Mouse (Mus musculus): ENCODE measurements around the gene Ppm1l. TPM values are rescaled to one million over a fixed set of nuclear protein-coding genes. Genes with fewer than 3 reads are reported as not detected.

The Ppm1l gene
- polyA plus RNA-seq, 1 experiment from 2014 or later = 6.0 TPM

GRCm38 (mm10) chr3:69502527-69502926 lies 185.9 kb downstream of the Ppm1l start:
- Histone ChIP-seq H3K27ac (replicated peaks) (no peak overlapping the region), H3K27me3 (ENCODE audit: control insufficient read depth, insufficient read depth, low read length) (no peaks in the 10 kb centered on the region), H3K9me3 (ENCODE audit: control insufficient read depth, low read length) (no peaks in the 10 kb centered on the region), H3K4me1 (replicated peaks; ENCODE audit: control insufficient read depth, insufficient read depth) (0 out of 2 replicates have a peak, but pooled peaks cover 2% of the 10 kb centered on the region), H3K4me2 (replicated peaks; ENCODE audit: low read depth) (no peak overlapping the region), H3K4me3 (ENCODE audit: low read depth, low read length) (no peak overlapping the region), H3K9ac (ENCODE audit: low read length) (no peak overlapping the region), H3K36me3 (ENCODE audit: control insufficient read depth, insufficient read depth, low read length) (no peaks in the 10 kb centered on the region)
- no peak for TF ChIP-seq CTCF (IDR thresholded peaks at IDR 0.05; ENCODE audit: low read depth)
- no peak for TF ChIP-seq EP300 (optimal IDR thresholded peaks at IDR 0.05)
- DNase-seq (ENCODE audit: low spot score) = no peak
- no peak for ATAC-seq (ENCODE audit: low FRiP score, low TSS enrichment)
- WGBS = 58% methylated on average over 4 of the region's 4 CpGs

GRCm38 (mm10) chr3:69505090-69505489 lies 188.4 kb downstream of the Ppm1l start:
- DNase-seq (ENCODE audit: low spot score) (no peak), ATAC-seq (ENCODE audit: low FRiP score, low TSS enrichment) (no peak)
- Histone ChIP-seq H3K4me1 (replicated peaks; ENCODE audit: control insufficient read depth, insufficient read depth) (0 out of 2 replicates have a peak, but pooled peaks cover 2% of the 10 kb centered on the region), H3K27me3 (ENCODE audit: control insufficient read depth, insufficient read depth, low read length) (no peaks in the 10 kb centered on the region), H3K9me3 (ENCODE audit: control insufficient read depth, low read length) (no peaks in the 10 kb centered on the region), H3K4me3 (ENCODE audit: low read depth, low read length) (no peak overlapping the region), H3K36me3 (ENCODE audit: control insufficient read depth, insufficient read depth, low read length) (no peaks in the 10 kb centered on the region), H3K4me2 (replicated peaks; ENCODE audit: low read depth) (no peak overlapping the region), H3K27ac (replicated peaks) (no peak overlapping the region), H3K9ac (ENCODE audit: low read length) (no peak overlapping the region)
- TF ChIP-seq EP300 (optimal IDR thresholded peaks at IDR 0.05) (no peak), CTCF (IDR thresholded peaks at IDR 0.05; ENCODE audit: low read depth) (no peak)
- WGBS = 57% methylated on average over 7 of the region's 7 CpGs

GRCm38 (mm10) chr3:69506352-69506751 lies 189.7 kb downstream of the Ppm1l start:
- no peak overlapping the region for H3K4me2 ChIP-seq (replicated peaks; ENCODE audit: low read depth)
- TF ChIP-seq CTCF (IDR thresholded peaks at IDR 0.05; ENCODE audit: low read depth) = no peak
- TF ChIP-seq EP300 (optimal IDR thresholded peaks at IDR 0.05) = no peak
- no peaks in the 10 kb centered on the region for H3K36me3 ChIP-seq (ENCODE audit: control insufficient read depth, insufficient read depth, low read length)
- H3K27me3 ChIP-seq (ENCODE audit: control insufficient read depth, insufficient read depth, low read length) = no peaks in the 10 kb centered on the region
- no peaks in the 10 kb centered on the region for H3K9me3 ChIP-seq (ENCODE audit: control insufficient read depth, low read length)
- WGBS = 82% methylated on average over 4 of the region's 4 CpGs
- no peak overlapping the region for H3K9ac ChIP-seq (ENCODE audit: low read length)
- H3K4me3 ChIP-seq (ENCODE audit: low read depth, low read length) = no peak overlapping the region
- H3K4me1 ChIP-seq (replicated peaks; ENCODE audit: control insufficient read depth, insufficient read depth) = no peaks in the 10 kb centered on the region
- DNase-seq (ENCODE audit: low spot score) = no peak
- ATAC-seq (ENCODE audit: low FRiP score, low TSS enrichment) = no peak
- H3K27ac ChIP-seq (replicated peaks) = no peak overlapping the region

- Histone ChIP-seq H3K9ac (ENCODE audit: low read length) (no peak overlapping the region), H3K9me3 (ENCODE audit: control insufficient read depth, low read length) (no peaks in the 10 kb centered on the region), H3K36me3 (ENCODE audit: control insufficient read depth, insufficient read depth, low read length) (no peaks in the 10 kb centered on the region), H3K4me3 (ENCODE audit: low read depth, low read length) (no peak overlapping the region), H3K27me3 (ENCODE audit: control insufficient read depth, insufficient read depth, low read length) (no peaks in the 10 kb centered on the region), H3K27ac (replicated peaks) (no peak overlapping the region), H3K4me1 (replicated peaks; ENCODE audit: control insufficient read depth, insufficient read depth) (no peaks in the 10 kb centered on the region), H3K4me2 (replicated peaks; ENCODE audit: low read depth) (no peak overlapping the region)
- 70% methylated on average over 3 of the region's 3 CpGs for WGBS
- no peak for DNase-seq (ENCODE audit: low spot score)
- ATAC-seq (ENCODE audit: low FRiP score, low TSS enrichment) = no peak
- TF ChIP-seq CTCF (IDR thresholded peaks at IDR 0.05; ENCODE audit: low read depth) (no peak), EP300 (optimal IDR thresholded peaks at IDR 0.05) (no peak)
These were observed 192.8 kb downstream of the Ppm1l start for GRCm38 (mm10) chr3:69509411-69509952.

- ATAC-seq (ENCODE audit: low FRiP score, low TSS enrichment) = no peak
- WGBS = 43% methylated on average over 7 of the region's 7 CpGs
- H3K4me1 ChIP-seq (replicated peaks; ENCODE audit: control insufficient read depth, insufficient read depth) = no peaks in the 10 kb centered on the region
- H3K36me3 ChIP-seq (ENCODE audit: control insufficient read depth, insufficient read depth, low read length) = no peaks in the 10 kb centered on the region
- H3K4me3 ChIP-seq (ENCODE audit: low read depth, low read length) = no peak overlapping the region
- TF ChIP-seq EP300 (optimal IDR thresholded peaks at IDR 0.05) = no peak
- TF ChIP-seq CTCF (IDR thresholded peaks at IDR 0.05; ENCODE audit: low read depth) = no peak
- no peaks in the 10 kb centered on the region for H3K9me3 ChIP-seq (ENCODE audit: control insufficient read depth, low read length)
- no peak overlapping the region for H3K27ac ChIP-seq (replicated peaks)
- H3K4me2 ChIP-seq (replicated peaks; ENCODE audit: low read depth) = no peak overlapping the region
- no peak overlapping the region for H3K9ac ChIP-seq (ENCODE audit: low read length)
- no peaks in the 10 kb centered on the region for H3K27me3 ChIP-seq (ENCODE audit: control insufficient read depth, insufficient read depth, low read length)
- DNase-seq (ENCODE audit: low spot score) = no peak
These were observed 195.2 kb downstream of the Ppm1l start for GRCm38 (mm10) chr3:69511881-69512280.

GRCm38 (mm10) chr3:69512402-69512801 lies 195.7 kb downstream of the Ppm1l start:
- no peak for TF ChIP-seq CTCF (IDR thresholded peaks at IDR 0.05; ENCODE audit: low read depth)
- TF ChIP-seq EP300 (optimal IDR thresholded peaks at IDR 0.05) = no peak
- DNase-seq (ENCODE audit: low spot score) (no peak), ATAC-seq (ENCODE audit: low FRiP score, low TSS enrichment) (no peak)
- Histone ChIP-seq H3K9me3 (ENCODE audit: control insufficient read depth, low read length) (no peaks in the 10 kb centered on the region), H3K4me3 (ENCODE audit: low read depth, low read length) (no peak overlapping the region), H3K4me1 (replicated peaks; ENCODE audit: control insufficient read depth, insufficient read depth) (no peaks in the 10 kb centered on the region), H3K9ac (ENCODE audit: low read length) (no peak overlapping the region), H3K27ac (replicated peaks) (no peak overlapping the region), H3K27me3 (ENCODE audit: control insufficient read depth, insufficient read depth, low read length) (no peaks in the 10 kb centered on the region), H3K4me2 (replicated peaks; ENCODE audit: low read depth) (no peak overlapping the region), H3K36me3 (ENCODE audit: control insufficient read depth, insufficient read depth, low read length) (no peaks in the 10 kb centered on the region)
- WGBS = 36% methylated on average over 7 of the region's 7 CpGs

Data from stomach, postnatal 0 days (tissue).